Mouse (Mus musculus): Measurements from ENCODE around the gene Spdef. TPM values are rescaled to one million over a fixed set of nuclear protein-coding genes. Genes with fewer than 3 reads are reported as not detected.

Spdef gene
- total and polyA plus RNA-seq, 2 experiments from 2014 or later, result 3.7 to 4.7 TPM

DNA sequence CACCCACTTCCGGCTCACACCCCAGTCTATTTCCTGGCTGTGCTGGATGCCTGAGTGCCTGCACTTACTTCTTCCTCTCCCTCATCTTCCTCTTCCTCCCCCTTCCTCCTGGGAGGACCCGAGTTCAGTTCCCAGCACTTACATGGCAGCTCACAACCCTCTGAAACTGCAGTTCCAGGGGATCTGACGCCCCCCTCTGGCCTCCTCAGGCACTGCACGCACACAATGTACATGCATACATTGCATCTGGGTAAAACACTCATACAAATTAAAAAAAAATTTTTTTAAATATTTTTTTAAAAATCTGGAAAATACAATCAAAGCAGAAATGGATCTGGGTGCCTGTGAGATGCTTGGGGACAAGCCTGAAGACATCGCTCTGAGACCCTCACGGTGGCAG is 57.0 kb downstream of the Spdef start:
- ATAC-seq (ENCODE audit: low FRiP score) (no peak), DNase-seq (ENCODE audit: low spot score) (no peak)
- H3K27ac ChIP-seq (ENCODE audit: low read depth, low read length), result no peak overlapping the region
- no peak overlapping the region for H3K4me3 ChIP-seq (ENCODE audit: low read depth, low read length)
- H3K27me3 ChIP-seq (ENCODE audit: insufficient read depth, low read length), result no peaks in the 10 kb centered on the region
- no peak overlapping the region for H3K4me2 ChIP-seq (ENCODE audit: low read depth, low read length, poor library complexity, severe bottlenecking)
- no peaks in the 10 kb centered on the region for H3K9me3 ChIP-seq (ENCODE audit: low read length)
- H3K9ac ChIP-seq (replicated peaks; ENCODE audit: low read length, poor library complexity, severe bottlenecking), result no peak overlapping the region
- peak; percentile 25 for TF ChIP-seq CTCF (IDR thresholded peaks at IDR 0.05)
- H3K36me3 ChIP-seq (ENCODE audit: insufficient read depth, low read length), result no peaks in the 10 kb centered on the region
- WGBS, result 83% methylated on average over 6 of the region's 6 CpGs
- H3K4me1 ChIP-seq (ENCODE audit: insufficient read depth, low read length), result no peaks in the 10 kb centered on the region

Other genes with a start within 250 kb of the Spdef start
- 37.6 and 54.0 TPM in 2 replicates for gene Grm4, start 207.6 kb downstream of the Spdef start, total RNA-seq (2014; rRNA removed)
- 11.1 and 12.5 TPM in 2 replicates for gene Grm4, start 207.6 kb downstream of the Spdef start, polyA plus RNA-seq (2015; fragmentation: Nextera tagmentation; extraction: Ambion mirVana)
- 135 and 138 TPM in 2 replicates for gene Hmga1, start 172.5 kb downstream of the Spdef start, total RNA-seq (2014; rRNA removed)
- gene Hmga1, start 172.5 kb downstream of the Spdef start, polyA plus RNA-seq (2015; fragmentation: Nextera tagmentation; extraction: Ambion mirVana), result 144 and 154 TPM in 2 replicates
- 70.2 and 80.2 TPM in 2 replicates for gene AI413582, start 163.2 kb downstream of the Spdef start, total RNA-seq (2014; rRNA removed)
- gene AI413582, start 163.2 kb downstream of the Spdef start, polyA plus RNA-seq (2015; fragmentation: Nextera tagmentation; extraction: Ambion mirVana), result 88.8 and 113 TPM in 2 replicates
- gene Nudt3, start 105.5 kb downstream of the Spdef start, total RNA-seq (2014; rRNA removed), result 280 and 286 TPM in 2 replicates
- 203 and 211 TPM in 2 replicates for gene Nudt3, start 105.5 kb downstream of the Spdef start, polyA plus RNA-seq (2015; fragmentation: Nextera tagmentation; extraction: Ambion mirVana)
- not detected in 2 replicates for gene RPS10-NUDT3, start 93.7 kb downstream of the Spdef start, total RNA-seq (2014; rRNA removed)
- gene RPS10-NUDT3, start 93.7 kb downstream of the Spdef start, polyA plus RNA-seq (2015; fragmentation: Nextera tagmentation; extraction: Ambion mirVana), result not detected in 2 replicates
- 1,349 and 1,717 TPM in 2 replicates for gene Rps10, start 92.3 kb downstream of the Spdef start, total RNA-seq (2014; rRNA removed)
- gene Rps10, start 92.3 kb downstream of the Spdef start, polyA plus RNA-seq (2015; fragmentation: Nextera tagmentation; extraction: Ambion mirVana), result 447 and 461 TPM in 2 replicates
- gene Pacsin1, start 73.4 kb downstream of the Spdef start, total RNA-seq (2014; rRNA removed), result 47.0 and 50.3 TPM in 2 replicates
- gene Pacsin1, start 73.4 kb downstream of the Spdef start, polyA plus RNA-seq (2015; fragmentation: Nextera tagmentation; extraction: Ambion mirVana), result 85.2 and 87.6 TPM in 2 replicates
- gene D17Wsu92e, start 91.7 kb upstream of the Spdef start, total RNA-seq (2014; rRNA removed), result 72.8 and 73.8 TPM in 2 replicates
- gene D17Wsu92e, start 91.7 kb upstream of the Spdef start, polyA plus RNA-seq (2015; fragmentation: Nextera tagmentation; extraction: Ambion mirVana), result 8.3 and 8.7 TPM in 2 replicates
- 112 and 140 TPM in 2 replicates for gene Snrpc, start 109.2 kb upstream of the Spdef start, total RNA-seq (2014; rRNA removed)
- 210 and 216 TPM in 2 replicates for gene Snrpc, start 109.2 kb upstream of the Spdef start, polyA plus RNA-seq (2015; fragmentation: Nextera tagmentation; extraction: Ambion mirVana)
- 18.0 and 19.9 TPM in 2 replicates for gene Uhrf1bp1, start 127.5 kb upstream of the Spdef start, total RNA-seq (2014; rRNA removed)
- 3.9 and 4.5 TPM in 2 replicates for gene Uhrf1bp1, start 127.5 kb upstream of the Spdef start, polyA plus RNA-seq (2015; fragmentation: Nextera tagmentation; extraction: Ambion mirVana)
- gene Anks1, start 180.4 kb upstream of the Spdef start, total RNA-seq (2014; rRNA removed), result 109 and 112 TPM in 2 replicates
- gene Anks1, start 180.4 kb upstream of the Spdef start, polyA plus RNA-seq (2015; fragmentation: Nextera tagmentation; extraction: Ambion mirVana), result 44.1 and 45.9 TPM in 2 replicates
- 18.1 and 21.0 TPM in 2 replicates for gene Taf11, start 180.9 kb upstream of the Spdef start, total RNA-seq (2014; rRNA removed)
- 49.7 and 59.9 TPM in 2 replicates for gene Taf11, start 180.9 kb upstream of the Spdef start, polyA plus RNA-seq (2015; fragmentation: Nextera tagmentation; extraction: Ambion mirVana)